Mouse (Mus musculus) liver, postnatal 0 days (tissue): ENCODE measurements around the gene Gtpbp1.
A peak's percentile ranks its signal among the peaks of the same experiment; 100 is the strongest.

Experiments used
- CTCF ChIP-seq: sonication (generic); IDR thresholded peaks from 2 replicates; pipeline ENCODE4 v1.5.1; 2016; ENCODE audit warnings: antibody characterized with exemption, low read depth
- EP300 ChIP-seq: IDR thresholded peaks from 2 replicates; pipeline ENCODE4 v1.6.1; 2016; ENCODE audit warnings: antibody characterized with exemption, low read depth, mild to moderate bottlenecking

- TF ChIP-seq CTCF (no peak), EP300 (peak; percentile 76)
Observed at GRCm38 (mm10) chr15:79694512-79694911, 3.9 kb downstream of the Gtpbp1 start.
